Mouse (Mus musculus) ES-Bruce4 (cell line): ENCODE measurements at regions not wholly inside any gene's neighbourhood (a gene's known extent, or its start where the extent isn't known, plus 50 kb on each side); places are given as distances from the start of the nearest gene placed in this dataset.

ENCODE experiments used
- H3K27ac ChIP-seq: 2 replicates; pipeline ENCODE4 v1.5.1; 2012; ENCODE audit warnings: low read length, inconsistent platforms; ENCODE audit not compliant: insufficient read depth
- H3K27me3 ChIP-seq: 2 replicates; pipeline ENCODE4 v1.6.1; 2012; ENCODE audit warnings: mild to moderate bottlenecking, low read length, inconsistent platforms; ENCODE audit not compliant: control insufficient read depth, poor library complexity, insufficient read depth, severe bottlenecking
- H3K36me3 ChIP-seq: 2 replicates; pipeline ENCODE4 v1.6.1; 2012; ENCODE audit warnings: inconsistent platforms, mild to moderate bottlenecking, low read length, moderate library complexity; ENCODE audit not compliant: control insufficient read depth, poor library complexity, insufficient read depth, severe bottlenecking
- H3K4me1 ChIP-seq: one replicate; pipeline ENCODE4 v1.8.1; 2011; ENCODE audit warnings: low read length; ENCODE audit not compliant: control insufficient read depth, insufficient read depth
- H3K4me3 ChIP-seq: 2 replicates; pipeline ENCODE4 v1.5.1; 2011; ENCODE audit warnings: low read depth, mild to moderate bottlenecking, low read length
- H3K9ac ChIP-seq: 2 replicates; pipeline ENCODE4 v1.6.1; 2012; ENCODE audit warnings: low read depth, mild to moderate bottlenecking, inconsistent platforms; ENCODE audit not compliant: poor library complexity, severe bottlenecking
- H3K9me3 ChIP-seq: replicated peaks from 2 replicates; pipeline ENCODE4 v1.6.1; 2012; ENCODE audit warnings: mild to moderate bottlenecking, low read length, inconsistent platforms; ENCODE audit not compliant: control insufficient read depth, poor library complexity, insufficient read depth, severe bottlenecking
- CTCF ChIP-seq: IDR thresholded peaks from one replicate; pipeline ENCODE4 v1.8.1; 2011; ENCODE audit warnings: low read depth, low read length
- EP300 ChIP-seq: IDR thresholded peaks from 2 replicates; pipeline ENCODE4 v1.6.1; 2011; ENCODE audit warnings: low read depth, low read length; ENCODE audit not compliant: insufficient read depth
- POLR2A ChIP-seq: IDR thresholded peaks from one replicate; pipeline ENCODE4 v1.8.1; 2011; ENCODE audit warnings: low read length; ENCODE audit not compliant: insufficient read depth

- TF ChIP-seq POLR2A (no peak), EP300 (no peak), CTCF (no peak)
- Histone ChIP-seq H3K4me3 (no peak overlapping the region), H3K27ac (no peak overlapping the region), H3K27me3 (no peaks in the 10 kb centered on the region), H3K9ac (no peak overlapping the region), H3K9me3 (no peaks in the 10 kb centered on the region), H3K36me3 (no peaks in the 10 kb centered on the region), H3K4me1 (no peaks in the 10 kb centered on the region)
Observed at GRCm38 (mm10) chr2:33986420-33986819, 98.7 kb upstream of the Mvb12b start.

GRCm38 (mm10) chr2:33985316-33985715, 97.6 kb upstream of the Mvb12b start:
- TF ChIP-seq EP300: no peak
- no peak for TF ChIP-seq CTCF
- no peak for TF ChIP-seq POLR2A
- H3K27ac ChIP-seq: no peak overlapping the region
- H3K36me3 ChIP-seq: no peaks in the 10 kb centered on the region

GRCm38 (mm10) chr2:33983112-33983748, 95.5 kb upstream of the Mvb12b start:
- Histone ChIP-seq H3K4me3 (no peak overlapping the region), H3K4me1 (no peaks in the 10 kb centered on the region), H3K9ac (no peak overlapping the region), H3K36me3 (no peaks in the 10 kb centered on the region), H3K9me3 (no peaks in the 10 kb centered on the region), H3K27ac (no peak overlapping the region), H3K27me3 (no peaks in the 10 kb centered on the region)
- no peak for TF ChIP-seq CTCF
- TF ChIP-seq EP300: no peak
- no peak for TF ChIP-seq POLR2A

More at GRCm38 (mm10) chr2:33985316-33985715, 97.6 kb upstream of the Mvb12b start:
- Histone ChIP-seq H3K9ac (no peak overlapping the region), H3K27me3 (no peaks in the 10 kb centered on the region), H3K9me3 (no peaks in the 10 kb centered on the region), H3K4me3 (no peak overlapping the region), H3K4me1 (no peaks in the 10 kb centered on the region)

- Histone ChIP-seq H3K9me3 (no peaks in the 10 kb centered on the region), H3K36me3 (no peaks in the 10 kb centered on the region), H3K4me1 (no peaks in the 10 kb centered on the region), H3K27ac (no peak overlapping the region), H3K27me3 (no peaks in the 10 kb centered on the region), H3K4me3 (no peak overlapping the region), H3K9ac (no peak overlapping the region)
- TF ChIP-seq CTCF: no peak
- TF ChIP-seq POLR2A: no peak
- TF ChIP-seq EP300: no peak
Observed at GRCm38 (mm10) chr2:33981936-33982335, 94.2 kb upstream of the Mvb12b start.

- H3K27ac ChIP-seq: no peak overlapping the region
- no peaks in the 10 kb centered on the region for H3K36me3 ChIP-seq
- H3K4me1 ChIP-seq: no peaks in the 10 kb centered on the region
- H3K9ac ChIP-seq: no peak overlapping the region
- TF ChIP-seq CTCF: no peak
- TF ChIP-seq POLR2A: no peak
- no peaks in the 10 kb centered on the region for H3K9me3 ChIP-seq
- H3K27me3 ChIP-seq: no peaks in the 10 kb centered on the region
- no peak overlapping the region for H3K4me3 ChIP-seq
Observed at GRCm38 (mm10) chr2:33981321-33981720, 93.6 kb upstream of the Mvb12b start.

GRCm38 (mm10) chr2:33980884-33981283, 93.1 kb upstream of the Mvb12b start:
- Histone ChIP-seq H3K36me3 (no peaks in the 10 kb centered on the region), H3K27ac (no peak overlapping the region), H3K9ac (no peak overlapping the region), H3K27me3 (no peaks in the 10 kb centered on the region), H3K4me1 (no peaks in the 10 kb centered on the region), H3K4me3 (no peak overlapping the region), H3K9me3 (no peaks in the 10 kb centered on the region)
- TF ChIP-seq CTCF (no peak), POLR2A (no peak)
